Mouse (Mus musculus) kidney, adult 9 months (tissue): ENCODE measurements around the gene Thada.
"Not testable (repeated sequence)": the region's sequence is repeated elsewhere in the genome, so short reads cannot be mapped to it uniquely, and the experiment has no call there.

Experiments
- DNase-seq: peaks from one replicate; pipeline ENCODE4 v3.0.0; 2022

The Thada gene

GRCm38 (mm10) chr17:84340574-84340973 lies 125.4 kb downstream of the Thada start:
- DNase-seq: no peak

GRCm38 (mm10) chr17:84335996-84336395 lies 130.0 kb downstream of the Thada start:
- no peak for DNase-seq

GRCm38 (mm10) chr17:84335076-84335475 lies 130.9 kb downstream of the Thada start:
- DNase-seq: no peak

GRCm38 (mm10) chr17:84334241-84335014 lies 131.6 kb downstream of the Thada start:
- DNase-seq: peak; percentile 11

GRCm38 (mm10) chr17:84332940-84333339 lies 133.1 kb downstream of the Thada start:
- DNase-seq: no peak

- DNase-seq: no peak
These were observed 135.0 kb downstream of the Thada start for GRCm38 (mm10) chr17:84330986-84331385.

GRCm38 (mm10) chr17:84330506-84330905 lies 135.5 kb downstream of the Thada start:
- DNase-seq: no peak

- no peak for DNase-seq
These were observed 136.0 kb downstream of the Thada start for GRCm38 (mm10) chr17:84329906-84330470.

GRCm38 (mm10) chr17:84328526-84328925 lies 137.5 kb downstream of the Thada start:
- DNase-seq: no peak

- no peak for DNase-seq
These were observed 138.7 kb downstream of the Thada start for GRCm38 (mm10) chr17:84327051-84327925.

GRCm38 (mm10) chr17:84322176-84322575 lies 143.8 kb downstream of the Thada start:
- DNase-seq: no peak

GRCm38 (mm10) chr17:84321351-84321750 lies 144.7 kb downstream of the Thada start:
- DNase-seq: no peak

GRCm38 (mm10) chr17:84320576-84320975 lies 145.4 kb downstream of the Thada start:
- DNase-seq: no peak

GRCm38 (mm10) chr17:84314341-84314740 lies 151.7 kb downstream of the Thada start:
- no peak for DNase-seq

- no peak for DNase-seq
These were observed 152.5 kb downstream of the Thada start for GRCm38 (mm10) chr17:84313494-84313893.

GRCm38 (mm10) chr17:84306151-84306550 lies 159.9 kb downstream of the Thada start:
- DNase-seq: no peak

GRCm38 (mm10) chr17:84305074-84305473 lies 160.9 kb downstream of the Thada start:
- no peak for DNase-seq

GRCm38 (mm10) chr17:84304141-84304540 lies 161.9 kb downstream of the Thada start:
- no peak for DNase-seq

GRCm38 (mm10) chr17:84297976-84298375 lies 168.0 kb downstream of the Thada start:
- peak; percentile 44 for DNase-seq

GRCm38 (mm10) chr17:84293221-84293620 lies 172.8 kb downstream of the Thada start:
- no peak for DNase-seq

GRCm38 (mm10) chr17:84291228-84291627 lies 174.8 kb downstream of the Thada start:
- not testable (repeated sequence) for DNase-seq

GRCm38 (mm10) chr17:84287675-84288420 lies 178.2 kb downstream of the Thada start:
- DNase-seq: peak; percentile 46

- peak; percentile 66 for DNase-seq
These were observed 179.5 kb downstream of the Thada start for GRCm38 (mm10) chr17:84286536-84286935.
